Mouse (Mus musculus) forebrain, embryonic 12.5 days (tissue): Measurements from ENCODE around the gene Tenm3. TPM values are rescaled to one million over a fixed set of nuclear protein-coding genes. Genes with fewer than 3 reads are reported as not detected.

ENCODE experiments used
- ATAC-seq: fragments of 200-750 bp; cut with Nextera tagmentation; 2 replicates; pipeline ENCODE4 v1.8.0; 2017; ENCODE audit warnings: moderate TSS enrichment; ENCODE audit not compliant: low FRiP score
- H3K27ac ChIP-seq: fragments of 300-500 bp; sonication (generic); 2 replicates; pipeline ENCODE4 v1.5.1; 2016; ENCODE audit warnings: mild to moderate bottlenecking
- H3K27me3 ChIP-seq: fragments of 300-500 bp; sonication (generic); 2 replicates; pipeline ENCODE4 v1.6.1; 2016; ENCODE audit warnings: mild to moderate bottlenecking
- H3K36me3 ChIP-seq: fragments of 300-500 bp; sonication (generic); replicated peaks from 2 replicates; pipeline ENCODE4 v1.6.1; 2016; ENCODE audit warnings: mild to moderate bottlenecking
- H3K4me1 ChIP-seq: fragments of 300-500 bp; sonication (generic); 2 replicates; pipeline ENCODE4 v1.6.1; 2016
- H3K4me2 ChIP-seq: fragments of 300-500 bp; sonication (generic); 2 replicates; pipeline ENCODE4 v1.6.1; 2016; ENCODE audit warnings: mild to moderate bottlenecking, moderate library complexity
- H3K4me3 ChIP-seq: fragments of 300-500 bp; sonication (generic); replicated peaks from 2 replicates; pipeline ENCODE4 v1.5.1; 2016; ENCODE audit warnings: mild to moderate bottlenecking
- H3K9ac ChIP-seq: fragments of 300-500 bp; sonication (generic); 2 replicates; pipeline ENCODE4 v1.6.1; 2016; ENCODE audit warnings: mild to moderate bottlenecking
- H3K9me3 ChIP-seq: fragments of 300-500 bp; sonication (generic); 2 replicates; pipeline ENCODE4 v1.6.1; 2016
- WGBS: fragments of 180-500 bp; shearing (Covaris S2); methylation state at CpG from one replicate; pipeline ENCODE4 v1.1.7; 2016; 5-methylcytosine and 5-hydroxymethylcytosine counted together
- polyA plus RNA-seq: library from polyadenylated mRNA; unstranded; fragments of >200 nt; fragmentation: Nextera tagmentation; extraction: Ambion mirVana; gene quantifications from 2 replicates; pipeline ENCODE4 v1.2.1, GENCODE M21; 2016

The Tenm3 gene
- polyA plus RNA-seq = 38.8 and 42.0 TPM in 2 replicates

DNA sequence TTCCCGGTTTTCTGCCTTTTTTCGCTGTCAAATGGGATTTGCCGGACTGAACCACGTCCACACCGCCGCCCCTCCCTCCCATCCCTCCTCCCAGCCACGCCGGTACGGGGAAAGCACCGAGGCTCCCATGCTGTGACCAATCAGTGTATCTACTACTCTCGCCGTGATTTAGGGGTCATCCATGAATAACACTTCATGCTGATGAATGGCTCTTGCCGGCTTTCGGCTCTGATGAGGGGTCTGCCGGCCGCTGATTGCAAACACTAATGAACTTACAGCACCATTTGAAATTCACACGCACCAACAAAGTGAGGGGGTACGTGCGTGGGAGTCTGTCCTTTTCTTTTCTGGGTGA, at the start of gene Tenm3:
Gene Tenm3 (minus strand): TSS at position 21 of the 355 bp plus-strand sequence.
- peak within 1 kb of the TSS; percentile 78 for H3K4me3 ChIP-seq
- no peaks in the 10 kb centered on the region for H3K36me3 ChIP-seq
- no peaks in the 10 kb centered on the region for H3K9me3 ChIP-seq
- under 1% methylated on average over 19 of the region's 19 CpGs for WGBS
- H3K4me2 ChIP-seq = peak within 1 kb of the TSS; percentile 82
- peak; percentile 75 for ATAC-seq
- peak within 1 kb of the TSS; percentile 85 for H3K27ac ChIP-seq
- H3K27me3 ChIP-seq = peaks cover 53% of the 10 kb centered on the region
- peaks cover 39% of the 10 kb centered on the region for H3K4me1 ChIP-seq
- peak within 1 kb of the TSS; percentile 81 for H3K9ac ChIP-seq

DNA sequence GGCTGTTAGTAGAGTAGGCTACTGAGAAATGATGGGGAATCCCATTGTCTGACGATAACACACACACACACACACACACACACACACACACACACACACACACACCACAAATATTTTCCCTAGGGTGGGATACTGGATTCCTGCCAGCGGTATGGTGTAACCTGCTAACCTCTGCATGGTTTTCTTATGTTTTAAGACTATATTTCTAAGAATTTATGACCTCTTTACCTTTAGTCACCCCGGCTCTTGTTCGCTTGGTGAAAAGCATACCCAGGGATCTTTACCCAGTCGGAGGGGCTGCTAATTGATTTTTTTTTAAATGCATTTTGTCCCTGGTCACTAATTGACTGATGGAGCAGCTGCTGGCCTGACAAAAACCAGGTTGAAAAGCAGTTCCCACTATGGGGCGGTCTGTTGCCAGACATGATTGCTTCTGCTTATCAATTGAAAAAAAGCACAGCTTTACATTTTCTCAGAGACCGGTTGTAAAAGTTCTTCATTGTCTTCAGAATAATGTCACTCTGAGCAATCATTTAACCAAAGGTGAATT, 46.5 kb upstream of the Tenm3 start:
- no peak overlapping the region for H3K4me3 ChIP-seq
- no peak for ATAC-seq
- H3K27ac ChIP-seq = no peak overlapping the region
- no peaks in the 10 kb centered on the region for H3K4me1 ChIP-seq
- 24% methylated on average over 7 of the region's 7 CpGs for WGBS
- no peak overlapping the region for H3K4me2 ChIP-seq
- no peak overlapping the region for H3K9ac ChIP-seq
- H3K27me3 ChIP-seq = no peaks in the 10 kb centered on the region
- H3K9me3 ChIP-seq = no peaks in the 10 kb centered on the region
- H3K36me3 ChIP-seq = no peaks in the 10 kb centered on the region

DNA sequence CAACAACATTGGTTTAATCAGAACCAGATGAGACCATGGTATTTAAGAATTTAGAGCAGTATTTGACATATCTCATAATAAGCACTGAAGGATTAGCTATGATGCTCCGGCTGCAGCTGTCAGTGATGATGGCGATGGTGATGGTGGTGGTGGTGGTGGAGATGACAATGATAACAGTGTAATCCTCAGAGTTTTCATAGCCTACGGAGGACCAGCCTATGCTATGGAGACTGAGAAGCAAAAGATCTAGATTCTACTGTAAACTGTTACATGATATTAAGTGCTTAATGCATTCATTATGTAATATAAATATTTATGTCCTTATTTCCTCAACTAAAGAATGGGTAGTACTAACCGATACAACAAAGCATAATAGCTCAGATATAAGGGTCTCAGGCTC, 40.5 kb upstream of the Tenm3 start:
- Histone ChIP-seq H3K27me3 (no peaks in the 10 kb centered on the region), H3K4me2 (no peak overlapping the region), H3K36me3 (no peaks in the 10 kb centered on the region), H3K9me3 (no peaks in the 10 kb centered on the region), H3K4me3 (no peak overlapping the region), H3K27ac (no peak overlapping the region), H3K4me1 (no peaks in the 10 kb centered on the region), H3K9ac (no peak overlapping the region)
- no peak for ATAC-seq
- 93% methylated on average over 4 of the region's 4 CpGs for WGBS

- ATAC-seq = no peak
- Histone ChIP-seq H3K27me3 (no peaks in the 10 kb centered on the region), H3K27ac (no peak overlapping the region), H3K9ac (no peak overlapping the region), H3K36me3 (no peaks in the 10 kb centered on the region), H3K9me3 (no peaks in the 10 kb centered on the region), H3K4me3 (no peak overlapping the region), H3K4me2 (no peak overlapping the region), H3K4me1 (no peaks in the 10 kb centered on the region)
- 88% methylated on average over 5 of the region's 5 CpGs for WGBS
Measured at GRCm38 (mm10) chr8:48880585-48880984, 36.8 kb upstream of the Tenm3 start.

GRCm38 (mm10) chr8:48865972-48866371, 22.2 kb upstream of the Tenm3 start:
- no peak overlapping the region for H3K9ac ChIP-seq
- no peaks in the 10 kb centered on the region for H3K9me3 ChIP-seq
- H3K27me3 ChIP-seq = no peaks in the 10 kb centered on the region
- H3K4me1 ChIP-seq = no peaks in the 10 kb centered on the region
- H3K4me2 ChIP-seq = no peak overlapping the region
- H3K4me3 ChIP-seq = no peak overlapping the region
- WGBS = 90% methylated on average over 5 of the region's 5 CpGs
- ATAC-seq = no peak
- no peaks in the 10 kb centered on the region for H3K36me3 ChIP-seq
- H3K27ac ChIP-seq = no peak overlapping the region

- Histone ChIP-seq H3K27me3 (no peaks in the 10 kb centered on the region), H3K36me3 (no peaks in the 10 kb centered on the region), H3K27ac (no peak overlapping the region), H3K4me2 (no peak overlapping the region), H3K9ac (no peak overlapping the region), H3K9me3 (no peaks in the 10 kb centered on the region), H3K4me1 (no peaks in the 10 kb centered on the region), H3K4me3 (no peak overlapping the region)
- 66% methylated on average over 4 of the region's 4 CpGs for WGBS
- ATAC-seq = no peak
Measured at GRCm38 (mm10) chr8:48865485-48865884, 21.7 kb upstream of the Tenm3 start.

- peak; percentile 62; the same call in 1 of the 2 replicates for ATAC-seq
- Histone ChIP-seq H3K27me3 (peaks cover 34% of the 10 kb centered on the region), H3K9ac (no peak overlapping the region), H3K4me3 (no peak overlapping the region), H3K9me3 (no peaks in the 10 kb centered on the region), H3K27ac (no peak overlapping the region), H3K4me2 (peak overlapping the region; percentile 9; the same call in 1 of the 2 replicates), H3K36me3 (no peaks in the 10 kb centered on the region), H3K4me1 (peaks cover 36% of the 10 kb centered on the region)
- WGBS = 3% methylated on average over 8 of the region's 8 CpGs
Measured at GRCm38 (mm10) chr8:48850223-48851010, 6.7 kb upstream of the Tenm3 start.

DNA sequence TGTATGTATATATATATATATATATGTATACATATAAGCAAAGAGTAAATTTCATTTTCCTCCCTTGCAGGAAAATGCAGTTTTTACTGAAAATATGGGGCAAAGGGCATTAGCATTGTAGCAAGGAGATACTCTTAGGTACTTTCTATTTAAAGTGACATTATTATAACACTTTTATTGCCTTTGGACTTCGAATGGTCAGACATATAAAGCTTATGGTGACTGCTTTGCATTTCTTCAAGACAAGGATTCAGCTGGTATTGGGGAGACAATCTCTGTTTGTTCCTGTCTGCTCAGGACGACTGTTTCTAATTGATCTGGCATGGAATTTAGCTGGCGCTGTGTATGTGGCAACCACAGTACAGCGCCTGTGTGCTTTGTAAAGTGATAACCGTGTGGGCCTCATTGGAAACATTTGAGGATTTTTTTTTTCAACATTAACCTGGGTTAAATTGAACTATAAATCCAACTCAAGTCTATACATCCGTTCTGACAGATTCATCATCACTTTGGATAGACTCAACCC, 5.4 kb upstream of the Tenm3 start:
- Histone ChIP-seq H3K9me3 (no peaks in the 10 kb centered on the region), H3K27ac (no peak overlapping the region)
- no peak for ATAC-seq

DNA sequence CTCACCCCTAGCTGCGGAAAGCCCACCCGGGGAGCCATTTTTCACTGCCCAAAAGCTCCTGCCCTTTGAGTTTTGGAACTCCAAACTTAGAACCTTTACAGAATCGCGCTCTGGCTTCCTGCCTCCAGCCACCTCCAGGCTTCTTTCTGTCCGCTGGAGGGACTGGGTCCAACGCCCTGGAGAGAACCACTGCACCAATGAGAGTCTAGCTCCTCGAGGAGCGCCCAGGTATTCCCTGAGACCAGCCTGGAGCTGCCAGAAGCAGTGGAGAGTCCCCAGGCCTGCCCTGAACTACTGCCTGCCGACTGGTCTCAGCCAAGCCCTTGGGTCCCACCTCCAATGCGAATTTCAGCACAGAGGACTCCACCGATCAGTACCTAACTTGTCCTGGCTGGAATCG, 1.2 kb upstream of the Tenm3 start:
- Histone ChIP-seq H3K4me2 (peak overlapping the region; percentile 82), H3K4me3 (peak overlapping the region; percentile 78), H3K36me3 (no peaks in the 10 kb centered on the region), H3K9ac (no peak overlapping the region), H3K4me1 (peaks cover 47% of the 10 kb centered on the region), H3K9me3 (no peaks in the 10 kb centered on the region), H3K27me3 (peaks cover 55% of the 10 kb centered on the region), H3K27ac (no peak overlapping the region)
- no peak for ATAC-seq
- 8% methylated on average over 12 of the region's 12 CpGs for WGBS

More for the DNA sequence above, 5.4 kb upstream of the Tenm3 start:
- Histone ChIP-seq H3K4me1 (peaks cover 46% of the 10 kb centered on the region), H3K4me2 (no peak overlapping the region), H3K36me3 (no peaks in the 10 kb centered on the region), H3K27me3 (peaks cover 47% of the 10 kb centered on the region), H3K9ac (no peak overlapping the region), H3K4me3 (no peak overlapping the region)
- 46% methylated on average over 6 of the region's 6 CpGs for WGBS

GRCm38 (mm10) chr8:48844370-48844905, 687 bp upstream of the Tenm3 start:
- Histone ChIP-seq H3K27ac (no peak overlapping the region), H3K9ac (peak overlapping the region; percentile 81), H3K4me2 (peak overlapping the region; percentile 82), H3K4me3 (peak overlapping the region; percentile 78), H3K4me1 (peaks cover 43% of the 10 kb centered on the region), H3K27me3 (peaks cover 55% of the 10 kb centered on the region), H3K9me3 (no peaks in the 10 kb centered on the region), H3K36me3 (no peaks in the 10 kb centered on the region)
- under 1% methylated on average over 14 of the region's 14 CpGs for whole genome bisulfite sequencing
- ATAC-seq = peak; percentile 2; the same call in 1 of the 2 replicates

DNA sequence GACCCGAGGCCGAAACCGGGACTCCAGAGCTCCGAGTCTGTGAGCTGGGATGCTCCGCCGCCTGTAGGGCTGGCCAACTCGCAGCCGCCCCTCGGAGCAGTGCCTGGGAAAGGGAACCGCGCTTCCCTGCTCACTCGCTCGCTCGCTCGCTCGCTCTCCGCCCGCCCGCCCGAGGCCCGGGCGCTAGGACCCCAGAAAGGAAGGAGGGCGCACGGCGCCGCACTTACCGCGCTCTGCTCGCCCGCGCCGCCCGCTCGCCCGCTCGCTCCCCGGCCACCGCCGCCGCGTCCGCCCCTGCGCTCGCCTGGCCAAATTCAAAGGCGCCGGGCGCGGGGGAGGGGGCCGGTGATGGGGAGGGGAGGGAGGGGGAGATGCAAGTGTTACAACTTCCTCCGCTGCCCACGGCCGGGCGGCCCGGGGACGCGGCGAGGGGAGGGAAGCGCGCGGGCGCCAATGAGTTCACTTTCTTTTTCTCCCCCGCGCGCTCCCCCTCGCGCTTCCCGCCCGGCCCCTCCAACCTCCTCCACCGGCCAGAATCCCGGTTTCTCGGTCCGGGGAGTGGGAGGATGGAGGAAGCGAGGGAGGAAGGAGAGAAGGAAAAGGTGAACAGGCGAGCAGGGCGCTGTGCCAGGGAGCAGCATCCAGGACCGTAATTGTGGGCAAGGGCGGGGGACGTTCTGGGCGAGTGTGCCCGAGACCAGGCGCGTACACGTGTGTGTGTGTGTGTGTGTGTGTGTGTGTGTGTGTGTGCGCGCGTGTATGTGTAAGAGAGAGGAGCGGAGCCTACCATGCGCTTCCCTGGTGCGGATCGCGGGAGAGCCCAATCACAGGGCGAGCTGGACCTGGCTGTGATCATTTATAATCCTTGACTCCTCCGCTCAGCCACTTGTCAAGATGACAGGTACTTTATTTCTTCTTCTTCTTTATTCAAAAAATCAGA, 490 bp downstream of the Tenm3 start:
- WGBS = under 1% methylated on average over 71 of the region's 93 CpGs
- peak; percentile 84 for ATAC-seq
- Histone ChIP-seq H3K27me3 (peaks cover 50% of the 10 kb centered on the region), H3K4me2 (peak overlapping the region; percentile 82), H3K36me3 (no peaks in the 10 kb centered on the region), H3K9ac (peak overlapping the region; percentile 81), H3K4me1 (peaks cover 39% of the 10 kb centered on the region), H3K27ac (peak overlapping the region; percentile 85), H3K4me3 (peak overlapping the region; percentile 78), H3K9me3 (no peaks in the 10 kb centered on the region)
